ENCODE assay signal across 8 mouse cellular contexts in the genomic region with DNA sequence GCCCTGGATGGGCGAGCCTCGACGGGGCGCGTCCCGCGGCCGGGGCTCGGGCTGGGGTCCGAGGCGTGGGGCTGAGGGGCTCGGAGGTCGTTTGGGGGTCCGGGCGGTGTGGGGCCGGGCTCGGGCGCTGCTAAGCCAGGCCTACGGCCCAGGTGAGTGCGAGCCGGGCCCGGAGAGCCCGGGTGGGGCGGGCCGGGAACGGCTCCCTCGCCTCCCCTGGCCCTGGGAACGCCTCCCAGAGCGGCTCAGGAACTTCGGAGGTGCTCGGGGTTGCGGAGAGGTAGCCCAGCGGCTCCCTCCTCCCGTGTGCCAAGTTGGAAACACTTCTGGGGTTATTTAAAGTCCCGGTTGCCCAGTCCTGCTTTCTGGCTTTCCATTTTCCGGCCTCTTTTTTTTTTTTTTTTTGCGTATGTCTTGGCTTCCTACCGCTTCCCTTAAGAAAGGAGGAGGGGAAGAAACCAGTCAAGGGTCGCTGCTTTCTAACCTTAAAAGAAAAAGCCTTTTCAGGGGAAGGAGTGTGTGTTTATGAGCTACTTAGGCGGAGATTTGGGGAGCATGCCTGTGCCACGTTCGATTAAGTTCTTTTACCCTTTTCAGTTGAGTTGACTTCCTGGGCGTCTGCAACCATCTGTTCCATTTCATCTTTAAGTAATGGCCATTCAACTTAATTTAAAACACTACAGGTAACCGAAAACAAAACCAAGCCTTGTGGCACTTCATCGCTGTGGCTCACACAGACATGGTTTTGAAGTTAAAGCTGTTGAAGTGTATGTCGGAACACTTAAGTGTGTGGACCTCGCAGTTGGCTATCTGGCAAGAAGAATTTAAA. TPM values are rescaled to one million over a fixed set of nuclear protein-coding genes. Genes with fewer than 3 reads are reported as not detected.
DNase-seq lines count a peak whose midpoint lies in the region; ATAC-seq and TF ChIP-seq lines count a peak whose summit lies in the region.

No protein-coding gene starts in this region.

- no peak for DNase-seq in kidney, adult 18-20 months
- DNase-seq in R1 (ENCODE audit: low read depth, low spot score), result peak; percentile 45
- DNase-seq in heart, postnatal 0 days (ENCODE audit: low spot score), result peak; percentile 30
- DNase-seq in liver, postnatal 0 days, result peak; percentile 68
- no peak for DNase-seq in right cerebral cortex, postnatal 36 days (ENCODE audit: low spot score in 2 of 2)
- DNase-seq in right cerebral cortex, postnatal 10 days (ENCODE audit: low spot score in 2 of 2), result no peak
- DNase-seq in thymus, postnatal 14 days, result no peak

- H3K4me1 ChIP-seq in kidney, embryonic 15.5 days, result peaks cover 20% of the 10 kb centered on the region
- H3K4me1 ChIP-seq in heart, postnatal 0 days (ENCODE audit: control insufficient read depth, insufficient read depth), result peaks cover 7% of the 10 kb centered on the region
- H3K4me1 ChIP-seq in liver, postnatal 0 days (ENCODE audit: insufficient read depth), result peaks cover 18% of the 10 kb centered on the region

- peak overlapping the region; percentile 89 for H3K9ac ChIP-seq in kidney, embryonic 15.5 days
- peak overlapping the region; percentile 81 for H3K9ac ChIP-seq in heart, postnatal 0 days (replicated peaks; ENCODE audit: low read depth, low read length)
- peak overlapping the region; percentile 99 for H3K9ac ChIP-seq in liver, postnatal 0 days (replicated peaks)

- WGBS in kidney, embryonic 15.5 days, result 4% methylated on average over 36 of the region's 47 CpGs
- 2% methylated on average over 39 of the region's 47 CpGs for WGBS in heart, postnatal 0 days
- 6% methylated on average over 44 of the region's 47 CpGs for WGBS in liver, postnatal 0 days (ENCODE audit: insufficient replicate concordance)

- ATAC-seq in kidney, embryonic 15.5 days (replicated peaks; ENCODE audit: low FRiP score), result peak; percentile 40
- peak; percentile 18 for ATAC-seq in heart, postnatal 0 days (ENCODE audit: insufficient read depth, low read depth)
- peak; percentile 50 for ATAC-seq in liver, postnatal 0 days

- H3K9me3 ChIP-seq in kidney, embryonic 15.5 days (replicated peaks), result no peaks in the 10 kb centered on the region
- H3K9me3 ChIP-seq in heart, postnatal 0 days (replicated peaks; ENCODE audit: control insufficient read depth, low read length), result no peaks in the 10 kb centered on the region
- H3K9me3 ChIP-seq in liver, postnatal 0 days (ENCODE audit: low read length), result no peaks in the 10 kb centered on the region

- TF ChIP-seq EP300 in heart, postnatal 0 days (IDR thresholded peaks at IDR 0.05; ENCODE audit: low read depth), result no peak
- TF ChIP-seq EP300 in liver, postnatal 0 days (IDR thresholded peaks at IDR 0.05; ENCODE audit: low read depth), result no peak

- H3K27ac ChIP-seq in kidney, embryonic 15.5 days, result peak overlapping the region; percentile 92
- H3K27ac ChIP-seq in heart, postnatal 0 days (ENCODE audit: low read depth), result peak overlapping the region; percentile 91
- peak overlapping the region; percentile 93 for H3K27ac ChIP-seq in liver, postnatal 0 days (ENCODE audit: low read depth)

- no peak for TF ChIP-seq CTCF in heart, postnatal 0 days (IDR thresholded peaks at IDR 0.05; ENCODE audit: low read depth)
- TF ChIP-seq CTCF in liver, postnatal 0 days (IDR thresholded peaks at IDR 0.05; ENCODE audit: low read depth), result no peak

- peak overlapping the region; percentile 69 for H3K4me2 ChIP-seq in kidney, embryonic 15.5 days
- H3K4me2 ChIP-seq in heart, postnatal 0 days (ENCODE audit: low read depth, low read length), result peak overlapping the region; percentile 80
- H3K4me2 ChIP-seq in liver, postnatal 0 days (ENCODE audit: low read depth, low read length), result peak overlapping the region; percentile 88

- H3K27me3 ChIP-seq in kidney, embryonic 15.5 days, result no peaks in the 10 kb centered on the region
- H3K27me3 ChIP-seq in heart, postnatal 0 days (ENCODE audit: control insufficient read depth, insufficient read depth, low read length), result no peaks in the 10 kb centered on the region
- H3K27me3 ChIP-seq in liver, postnatal 0 days (ENCODE audit: insufficient read depth, low read length), result no peaks in the 10 kb centered on the region

- H3K36me3 ChIP-seq in kidney, embryonic 15.5 days, result peaks cover 20% of the 10 kb centered on the region
- peaks cover 19% of the 10 kb centered on the region for H3K36me3 ChIP-seq in heart, postnatal 0 days (replicated peaks; ENCODE audit: control insufficient read depth, insufficient read depth, low read length)
- H3K36me3 ChIP-seq in liver, postnatal 0 days (replicated peaks; ENCODE audit: insufficient read depth, low read length), result peaks cover 18% of the 10 kb centered on the region

- peak overlapping the region; percentile 81 for H3K4me3 ChIP-seq in kidney, embryonic 15.5 days (replicated peaks)
- H3K4me3 ChIP-seq in heart, postnatal 0 days (ENCODE audit: low read depth, low read length), result peak overlapping the region; percentile 87
- H3K4me3 ChIP-seq in liver, postnatal 0 days (ENCODE audit: low read depth, low read length), result peak overlapping the region; percentile 97

RNA-seq across cellular contexts. Expression of gene Eif5b, which starts 0.8 kb away (rescaled TPM):
- polyA plus RNA-seq in kidney, embryonic 15.5 days (2015; fragmentation: Nextera tagmentation; extraction: Ambion mirVana), result 28.8 and 29.0 TPM in 2 replicates
- 10.4 and 17.8 TPM in 2 replicates for total RNA-seq in heart, postnatal 0 days (2014; rRNA removed; ENCODE audit: low replicate concordance)
- 14.4 and 15.0 TPM in 2 replicates for polyA plus RNA-seq in heart, postnatal 0 days (2015; fragmentation: Nextera tagmentation; extraction: Ambion mirVana)
- polyA plus RNA-seq in liver, postnatal 0 days (2015; fragmentation: Nextera tagmentation; extraction: Ambion mirVana), result 11.2 and 12.4 TPM in 2 replicates

RNA-seq across cellular contexts. Expression of gene Txndc9, which starts 0.9 kb away (rescaled TPM):
- 123 and 148 TPM in 2 replicates for polyA plus RNA-seq in kidney, embryonic 15.5 days (2015; fragmentation: Nextera tagmentation; extraction: Ambion mirVana)
- 16.9 and 21.9 TPM in 2 replicates for total RNA-seq in heart, postnatal 0 days (2014; rRNA removed; ENCODE audit: low replicate concordance)
- 98.0 and 108 TPM in 2 replicates for polyA plus RNA-seq in heart, postnatal 0 days (2015; fragmentation: Nextera tagmentation; extraction: Ambion mirVana)
- 53.1 and 55.6 TPM in 2 replicates for polyA plus RNA-seq in liver, postnatal 0 days (2015; fragmentation: Nextera tagmentation; extraction: Ambion mirVana)

RNA-seq across cellular contexts. Expression of gene Lyg1, which starts 41.0 kb away (rescaled TPM):
- not detected in 2 replicates for polyA plus RNA-seq in kidney, embryonic 15.5 days (2015; fragmentation: Nextera tagmentation; extraction: Ambion mirVana)
- not detected in 2 replicates for total RNA-seq in heart, postnatal 0 days (2014; rRNA removed; ENCODE audit: low replicate concordance)
- not detected in 2 replicates for polyA plus RNA-seq in heart, postnatal 0 days (2015; fragmentation: Nextera tagmentation; extraction: Ambion mirVana)
- polyA plus RNA-seq in liver, postnatal 0 days (2015; fragmentation: Nextera tagmentation; extraction: Ambion mirVana), result not detected in 2 replicates

Comparison
In these comparisons a context has a peak if more than half of its experiments do, and no peak if none do; other contexts are left out.
1. DNase-seq: peak in R1 (single experiment), heart, postnatal 0 days (single experiment) and liver, postnatal 0 days (single experiment); none in kidney, adult 18-20 months (single experiment), right cerebral cortex, postnatal 36 days (0 of 2), right cerebral cortex, postnatal 10 days (0 of 2) and thymus, postnatal 14 days (single experiment).
2. Peak in every context shown above with its lines, with median percentiles within 50 percentile points of each other: ATAC-seq, H3K27ac ChIP-seq, H3K4me2 ChIP-seq, H3K4me3 ChIP-seq and H3K9ac ChIP-seq.